Mouse (Mus musculus) layer of hippocampus, adult 18-20 months (tissue): ENCODE measurements at regions not wholly inside any gene's neighbourhood (a gene's known extent, or its start where the extent isn't known, plus 50 kb on each side); places are given as distances from the start of the nearest gene placed in this dataset.

Source experiments
- DNase-seq, 2 experiments: peaks; one replicate each; pipeline ENCODE4 v3.0.0; 2022; ENCODE audit warnings: low spot score in 2 of 2

GRCm38 (mm10) chr1:14816568-14816967 lies 1276.6 kb downstream of the 4930444P10Rik start:
- peak in 1 of 2 experiments; percentile 2 for DNase-seq
